Mouse (Mus musculus): ENCODE results near the gene Syt11. TPM values are rescaled to one million over a fixed set of nuclear protein-coding genes. Genes with fewer than 3 reads are reported as not detected.
"Not testable (repeated sequence)": the region's sequence is repeated elsewhere in the genome, so short reads cannot be mapped to it uniquely, and the experiment has no call there.

Syt11 gene
- polyA plus RNA-seq (2015; fragmentation: Nextera tagmentation; extraction: Ambion mirVana) = 0.73 and 1.3 TPM in 2 replicates

- not testable (repeated sequence) for H3K27me3 ChIP-seq; H3K27ac ChIP-seq (replicated peaks); H3K36me3 ChIP-seq (replicated peaks); H3K4me1 ChIP-seq (replicated peaks); H3K9me3 ChIP-seq (replicated peaks)
- H3K9ac ChIP-seq = peak within 1 kb of the TSS; percentile 37
- H3K4me2 ChIP-seq = peak within 1 kb of the TSS; percentile 64
- peak within 1 kb of the TSS; percentile 56 for H3K4me3 ChIP-seq (replicated peaks)
- WGBS (ENCODE audit: insufficient replicate concordance) = 2% methylated on average over 44 of the region's 51 CpGs
- ATAC-seq (ENCODE audit: insufficient read depth) = peak; percentile 81
These were observed at the start of gene Syt11 for GRCm38 (mm10) chr3:88774939-88775841. Gene Syt11, minus strand, starts transcription at chr3:88775164.

GRCm38 (mm10) chr3:88803910-88804540 is 29.1 kb upstream of the Syt11 start:
- Histone ChIP-seq H3K27ac (replicated peaks) (no peak overlapping the region), H3K27me3 (no peaks in the 10 kb centered on the region), H3K9ac (no peak overlapping the region), H3K36me3 (replicated peaks) (peaks cover 11% of the 10 kb centered on the region), H3K4me3 (replicated peaks) (no peak overlapping the region), H3K4me1 (replicated peaks) (no peaks in the 10 kb centered on the region), H3K4me2 (no peak overlapping the region), H3K9me3 (replicated peaks) (no peaks in the 10 kb centered on the region)
- ATAC-seq (ENCODE audit: insufficient read depth) = no peak
- WGBS (ENCODE audit: insufficient replicate concordance) = 75% methylated on average over 5 of the region's 5 CpGs

GRCm38 (mm10) chr3:88797507-88797906 is 22.5 kb upstream of the Syt11 start:
- not testable (repeated sequence) for ATAC-seq (ENCODE audit: insufficient read depth); H3K9ac ChIP-seq; H3K27ac ChIP-seq (replicated peaks); H3K36me3 ChIP-seq (replicated peaks); H3K4me2 ChIP-seq; H3K4me1 ChIP-seq (replicated peaks); H3K9me3 ChIP-seq (replicated peaks); H3K27me3 ChIP-seq; H3K4me3 ChIP-seq (replicated peaks)
- WGBS (ENCODE audit: insufficient replicate concordance) = 82% methylated on average over 6 of the region's 6 CpGs

GRCm38 (mm10) chr3:88788033-88788432 is 13.1 kb upstream of the Syt11 start:
- H3K4me1 ChIP-seq (replicated peaks); H3K4me2 ChIP-seq; H3K9ac ChIP-seq; ATAC-seq (ENCODE audit: insufficient read depth); H3K4me3 ChIP-seq (replicated peaks); H3K9me3 ChIP-seq (replicated peaks); H3K27me3 ChIP-seq; H3K27ac ChIP-seq (replicated peaks): not testable (repeated sequence)
- WGBS (ENCODE audit: insufficient replicate concordance) = 90% methylated on average over 3 of the region's 4 CpGs
- H3K36me3 ChIP-seq (replicated peaks) = peaks cover 13% of the 10 kb centered on the region

GRCm38 (mm10) chr3:88786805-88787204 is 11.8 kb upstream of the Syt11 start:
- H3K4me2 ChIP-seq; H3K9me3 ChIP-seq (replicated peaks); H3K4me1 ChIP-seq (replicated peaks); H3K27me3 ChIP-seq; H3K4me3 ChIP-seq (replicated peaks); H3K27ac ChIP-seq (replicated peaks); ATAC-seq (ENCODE audit: insufficient read depth); H3K9ac ChIP-seq: not testable (repeated sequence)
- no CpG with 5 or more reads among the region's 8 CpGs for WGBS (ENCODE audit: insufficient replicate concordance)
- peaks cover 13% of the 10 kb centered on the region for H3K36me3 ChIP-seq (replicated peaks)

- not testable (repeated sequence) for H3K4me2 ChIP-seq; ATAC-seq (ENCODE audit: insufficient read depth); H3K27ac ChIP-seq (replicated peaks); H3K27me3 ChIP-seq; H3K9ac ChIP-seq; H3K4me1 ChIP-seq (replicated peaks); H3K4me3 ChIP-seq (replicated peaks); H3K9me3 ChIP-seq (replicated peaks)
- WGBS (ENCODE audit: insufficient replicate concordance) = 62% methylated on average over 1 of the region's 4 CpGs
- H3K36me3 ChIP-seq (replicated peaks) = peaks cover 13% of the 10 kb centered on the region
These were observed 11.4 kb upstream of the Syt11 start for GRCm38 (mm10) chr3:88786323-88786722.

GRCm38 (mm10) chr3:88784889-88785288 is 9.9 kb upstream of the Syt11 start:
- H3K27ac ChIP-seq (replicated peaks) = no peak overlapping the region
- H3K4me3 ChIP-seq (replicated peaks) = no peak overlapping the region

GRCm38 (mm10) chr3:88773163-88773562 is 1.8 kb downstream of the Syt11 start:
- not testable (repeated sequence) for H3K4me2 ChIP-seq; H3K4me3 ChIP-seq (replicated peaks); ATAC-seq (ENCODE audit: insufficient read depth); H3K27me3 ChIP-seq; H3K9ac ChIP-seq; H3K4me1 ChIP-seq (replicated peaks); H3K9me3 ChIP-seq (replicated peaks); H3K36me3 ChIP-seq (replicated peaks); H3K27ac ChIP-seq (replicated peaks)
- WGBS (ENCODE audit: insufficient replicate concordance) = 83% methylated on average over 6 of the region's 6 CpGs

More at GRCm38 (mm10) chr3:88784889-88785288, 9.9 kb upstream of the Syt11 start:
- Histone ChIP-seq H3K9ac (no peak overlapping the region), H3K27me3 (no peaks in the 10 kb centered on the region), H3K4me2 (no peak overlapping the region), H3K9me3 (replicated peaks) (no peaks in the 10 kb centered on the region), H3K4me1 (replicated peaks) (no peaks in the 10 kb centered on the region), H3K36me3 (replicated peaks) (peaks cover 13% of the 10 kb centered on the region)
- no peak for ATAC-seq (ENCODE audit: insufficient read depth)
- WGBS (ENCODE audit: insufficient replicate concordance) = 79% methylated on average over 5 of the region's 5 CpGs

GRCm38 (mm10) chr3:88772399-88772798 is 2.6 kb downstream of the Syt11 start:
- WGBS (ENCODE audit: insufficient replicate concordance) = under 1% methylated on average over 19 of the region's 19 CpGs
- not testable (repeated sequence) for H3K4me1 ChIP-seq (replicated peaks)
- H3K4me2 ChIP-seq = peak overlapping the region; percentile 47

GRCm38 (mm10) chr3:88771941-88772280 is 3.1 kb downstream of the Syt11 start:
- H3K4me1 ChIP-seq (replicated peaks); H3K27ac ChIP-seq (replicated peaks); ATAC-seq (ENCODE audit: insufficient read depth); H3K27me3 ChIP-seq; H3K36me3 ChIP-seq (replicated peaks); H3K9ac ChIP-seq; H3K9me3 ChIP-seq (replicated peaks): not testable (repeated sequence)
- 33% methylated on average over 2 of the region's 6 CpGs for WGBS (ENCODE audit: insufficient replicate concordance)
- peak overlapping the region; percentile 65 for H3K4me2 ChIP-seq
- H3K4me3 ChIP-seq (replicated peaks) = peak overlapping the region; percentile 40

More at GRCm38 (mm10) chr3:88772399-88772798, 2.6 kb downstream of the Syt11 start:
- H3K27me3 ChIP-seq; H3K4me3 ChIP-seq (replicated peaks); H3K9ac ChIP-seq; H3K36me3 ChIP-seq (replicated peaks); H3K27ac ChIP-seq (replicated peaks); H3K9me3 ChIP-seq (replicated peaks): not testable (repeated sequence)
- ATAC-seq (ENCODE audit: insufficient read depth) = peak; percentile 53

GRCm38 (mm10) chr3:88771189-88771940 is 3.6 kb downstream of the Syt11 start:
- H3K4me1 ChIP-seq (replicated peaks); H3K9me3 ChIP-seq (replicated peaks); H3K9ac ChIP-seq; H3K36me3 ChIP-seq (replicated peaks); H3K27me3 ChIP-seq; H3K27ac ChIP-seq (replicated peaks): not testable (repeated sequence)
- Histone ChIP-seq H3K4me3 (replicated peaks) (peak overlapping the region; percentile 40), H3K4me2 (peak overlapping the region; percentile 65)
- peak; percentile 28 for ATAC-seq (ENCODE audit: insufficient read depth)
- WGBS (ENCODE audit: insufficient replicate concordance) = 3% methylated on average over 23 of the region's 28 CpGs
